Mouse (Mus musculus): ENCODE data around the gene Msh5.

Msh5 gene

GRCm38 (mm10) chr17:35070556-35071229 is 24.1 kb upstream of the Msh5 start:
- no peak for DNase-seq (ENCODE audit: low spot score)

- DNase-seq (ENCODE audit: low spot score) = no peak
Measured at GRCm38 (mm10) chr17:35068213-35068914, 21.8 kb upstream of the Msh5 start.

GRCm38 (mm10) chr17:35066084-35066483 is 19.5 kb upstream of the Msh5 start, which contains the start of gene Mpig6b:
Mpig6b (minus strand) TSS chr17:35066184.
- DNase-seq (ENCODE audit: low spot score) = no peak

- DNase-seq (ENCODE audit: low spot score) = peak; percentile 50
Measured at GRCm38 (mm10) chr17:35064951-35065947, 18.7 kb upstream of the Msh5 start, which contains the start of gene Ly6g6c. Ly6g6c (plus strand) TSS chr17:35065388.

GRCm38 (mm10) chr17:35064378-35064877 is 17.9 kb upstream of the Msh5 start:
- no peak for DNase-seq (ENCODE audit: low spot score)

- DNase-seq (ENCODE audit: low spot score) = no peak
Measured at GRCm38 (mm10) chr17:35063466-35063865, 16.9 kb upstream of the Msh5 start.

GRCm38 (mm10) chr17:35061299-35061698 is 14.8 kb upstream of the Msh5 start:
- no peak for DNase-seq (ENCODE audit: low spot score)

GRCm38 (mm10) chr17:35060737-35061297 is 14.3 kb upstream of the Msh5 start:
- DNase-seq (ENCODE audit: low spot score) = no peak

GRCm38 (mm10) chr17:35060071-35060470 is 13.5 kb upstream of the Msh5 start:
- no peak for DNase-seq (ENCODE audit: low spot score)

GRCm38 (mm10) chr17:35058911-35059892 is 12.7 kb upstream of the Msh5 start, which contains the start of gene Ddah2:
Ddah2 (plus strand) TSS chr17:35059035.
- DNase-seq (ENCODE audit: low spot score) = peak; percentile 83

GRCm38 (mm10) chr17:35058316-35058715 is 11.8 kb upstream of the Msh5 start:
- DNase-seq (ENCODE audit: low spot score) = no peak

- DNase-seq (ENCODE audit: low spot score) = no peak
Measured at GRCm38 (mm10) chr17:35057090-35057489, 10.5 kb upstream of the Msh5 start.

- DNase-seq (ENCODE audit: low spot score) = no peak
Measured at GRCm38 (mm10) chr17:35055691-35056495, 9.3 kb upstream of the Msh5 start.

- no peak for DNase-seq (ENCODE audit: low spot score)
Measured at GRCm38 (mm10) chr17:35052271-35052798, 5.8 kb upstream of the Msh5 start.

GRCm38 (mm10) chr17:35051156-35052086 is 4.9 kb upstream of the Msh5 start:
- peak; percentile 53 for DNase-seq (ENCODE audit: low spot score)

- DNase-seq (ENCODE audit: low spot score) = peak; percentile 67
Measured at GRCm38 (mm10) chr17:35050126-35050750, 3.7 kb upstream of the Msh5 start.

GRCm38 (mm10) chr17:35049561-35050016 is 3.0 kb upstream of the Msh5 start, which contains the start of gene Clic1:
Clic1 (plus strand) TSS chr17:35049966.
- no peak for DNase-seq (ENCODE audit: low spot score)
